Mouse (Mus musculus): ENCODE measurements around the gene Lrrc8a. TPM values are rescaled to one million over a fixed set of nuclear protein-coding genes. Genes with fewer than 3 reads are reported as not detected.

The Lrrc8a gene
- polyA plus RNA-seq, 1 experiment from 2014 or later, result 34.0 TPM

- Histone ChIP-seq H3K27ac (ENCODE audit: low read length) (no peak within 1 kb of the TSS), H3K9me3 (replicated peaks; ENCODE audit: control insufficient read depth, low read length) (no peaks in the 10 kb centered on the region), H3K36me3 (ENCODE audit: control insufficient read depth, insufficient read depth, low read length) (no peaks in the 10 kb centered on the region), H3K9ac (ENCODE audit: low read length) (no peak within 1 kb of the TSS), H3K27me3 (ENCODE audit: control insufficient read depth, insufficient read depth, low read length) (no peaks in the 10 kb centered on the region), H3K4me1 (ENCODE audit: control insufficient read depth, insufficient read depth, low read length) (peaks cover 8% of the 10 kb centered on the region), H3K4me2 (ENCODE audit: low read depth, low read length) (no peak within 1 kb of the TSS), H3K4me3 (replicated peaks; ENCODE audit: low read length) (no peak within 1 kb of the TSS)
- WGBS, result 93% methylated on average over 11 of the region's 11 CpGs
- no peak for ATAC-seq (ENCODE audit: insufficient read depth, low FRiP score)
Measured at GRCm38 (mm10) chr2:30280743-30281142, 43.2 kb downstream of the Lrrc8a start, which contains the start of gene Gm28038. TSS of gene Gm28038 (plus strand) at chr2:30281043.

- Histone ChIP-seq H3K36me3 (ENCODE audit: control insufficient read depth, insufficient read depth, low read length) (no peaks in the 10 kb centered on the region), H3K9me3 (replicated peaks; ENCODE audit: control insufficient read depth, low read length) (no peaks in the 10 kb centered on the region), H3K4me2 (ENCODE audit: low read depth, low read length) (no peak overlapping the region), H3K9ac (ENCODE audit: low read length) (no peak overlapping the region), H3K27ac (ENCODE audit: low read length) (no peak overlapping the region), H3K27me3 (ENCODE audit: control insufficient read depth, insufficient read depth, low read length) (no peaks in the 10 kb centered on the region), H3K4me1 (ENCODE audit: control insufficient read depth, insufficient read depth, low read length) (peaks cover 8% of the 10 kb centered on the region), H3K4me3 (replicated peaks; ENCODE audit: low read length) (no peak overlapping the region)
- 65% methylated on average over 3 of the region's 3 CpGs for WGBS
- no peak for ATAC-seq (ENCODE audit: insufficient read depth, low FRiP score)
Measured at GRCm38 (mm10) chr2:30281651-30282050, 44.1 kb downstream of the Lrrc8a start.

- no peaks in the 10 kb centered on the region for H3K36me3 ChIP-seq (ENCODE audit: control insufficient read depth, insufficient read depth, low read length)
- H3K9ac ChIP-seq (ENCODE audit: low read length), result no peak overlapping the region
- no peak for ATAC-seq (ENCODE audit: insufficient read depth, low FRiP score)
- H3K4me1 ChIP-seq (ENCODE audit: control insufficient read depth, insufficient read depth, low read length), result peaks cover 16% of the 10 kb centered on the region
- H3K27me3 ChIP-seq (ENCODE audit: control insufficient read depth, insufficient read depth, low read length), result no peaks in the 10 kb centered on the region
- H3K4me3 ChIP-seq (replicated peaks; ENCODE audit: low read length), result no peak overlapping the region
- WGBS, result 83% methylated on average over 2 of the region's 2 CpGs
- H3K4me2 ChIP-seq (ENCODE audit: low read depth, low read length), result no peak overlapping the region
- H3K27ac ChIP-seq (ENCODE audit: low read length), result no peak overlapping the region
- H3K9me3 ChIP-seq (replicated peaks; ENCODE audit: control insufficient read depth, low read length), result no peaks in the 10 kb centered on the region
Measured at GRCm38 (mm10) chr2:30283193-30283592, 45.7 kb downstream of the Lrrc8a start.

GRCm38 (mm10) chr2:30285004-30285403 lies 47.5 kb downstream of the Lrrc8a start:
- H3K9me3 ChIP-seq (replicated peaks; ENCODE audit: control insufficient read depth, low read length), result no peaks in the 10 kb centered on the region
- no peak for ATAC-seq (ENCODE audit: insufficient read depth, low FRiP score)
- no peaks in the 10 kb centered on the region for H3K27me3 ChIP-seq (ENCODE audit: control insufficient read depth, insufficient read depth, low read length)
- WGBS, result 92% methylated on average over 5 of the region's 5 CpGs
- peaks cover 16% of the 10 kb centered on the region for H3K4me1 ChIP-seq (ENCODE audit: control insufficient read depth, insufficient read depth, low read length)
- peak overlapping the region; percentile 94 for H3K9ac ChIP-seq (ENCODE audit: low read length)
- H3K36me3 ChIP-seq (ENCODE audit: control insufficient read depth, insufficient read depth, low read length), result no peaks in the 10 kb centered on the region
- H3K27ac ChIP-seq (ENCODE audit: low read length), result no peak overlapping the region
- H3K4me3 ChIP-seq (replicated peaks; ENCODE audit: low read length), result peak overlapping the region; percentile 98
- peak overlapping the region; percentile 97 for H3K4me2 ChIP-seq (ENCODE audit: low read depth, low read length)

GRCm38 (mm10) chr2:30285416-30286181 lies 48.1 kb downstream of the Lrrc8a start:
- WGBS, result 10% methylated on average over 38 of the region's 38 CpGs
- H3K27me3 ChIP-seq (ENCODE audit: control insufficient read depth, insufficient read depth, low read length), result no peaks in the 10 kb centered on the region
- H3K4me3 ChIP-seq (replicated peaks; ENCODE audit: low read length), result peak overlapping the region; percentile 98
- peak overlapping the region; percentile 97 for H3K4me2 ChIP-seq (ENCODE audit: low read depth, low read length)
- H3K9me3 ChIP-seq (replicated peaks; ENCODE audit: control insufficient read depth, low read length), result no peaks in the 10 kb centered on the region
- H3K27ac ChIP-seq (ENCODE audit: low read length), result no peak overlapping the region; the same call in 1 of the 2 replicates
- no peaks in the 10 kb centered on the region for H3K36me3 ChIP-seq (ENCODE audit: control insufficient read depth, insufficient read depth, low read length)
- peak overlapping the region; percentile 94 for H3K9ac ChIP-seq (ENCODE audit: low read length)
- peak; percentile 51 for ATAC-seq (ENCODE audit: insufficient read depth, low FRiP score)
- peaks cover 16% of the 10 kb centered on the region for H3K4me1 ChIP-seq (ENCODE audit: control insufficient read depth, insufficient read depth, low read length)

- H3K9ac ChIP-seq (ENCODE audit: low read length), result peak within 1 kb of the TSS; percentile 94
- peak within 1 kb of the TSS; percentile 78 for H3K27ac ChIP-seq (ENCODE audit: low read length)
- no peaks in the 10 kb centered on the region for H3K9me3 ChIP-seq (replicated peaks; ENCODE audit: control insufficient read depth, low read length)
- WGBS, result under 1% methylated on average over 62 of the region's 68 CpGs
- no peaks in the 10 kb centered on the region for H3K36me3 ChIP-seq (ENCODE audit: control insufficient read depth, insufficient read depth, low read length)
- peak; percentile 97 for ATAC-seq (ENCODE audit: insufficient read depth, low FRiP score)
- H3K4me2 ChIP-seq (ENCODE audit: low read depth, low read length), result peak within 1 kb of the TSS; percentile 97
- H3K4me3 ChIP-seq (replicated peaks; ENCODE audit: low read length), result peak within 1 kb of the TSS; percentile 98
- no peaks in the 10 kb centered on the region for H3K27me3 ChIP-seq (ENCODE audit: control insufficient read depth, insufficient read depth, low read length)
- H3K4me1 ChIP-seq (ENCODE audit: control insufficient read depth, insufficient read depth, low read length), result peaks cover 16% of the 10 kb centered on the region
Measured at GRCm38 (mm10) chr2:30286192-30287026, 48.9 kb downstream of the Lrrc8a start, which contains the start of the genes Dolk and Nup188. TSS of gene Dolk (minus strand) at chr2:30286334. TSS of gene Nup188 (plus strand) at chr2:30286397.

- peak overlapping the region; percentile 83 for H3K4me2 ChIP-seq (ENCODE audit: low read depth, low read length)
- H3K4me3 ChIP-seq (replicated peaks; ENCODE audit: low read length), result peak overlapping the region; percentile 98
- H3K27ac ChIP-seq (ENCODE audit: low read length), result peak overlapping the region; percentile 78
- no peak for ATAC-seq (ENCODE audit: insufficient read depth, low FRiP score)
- H3K27me3 ChIP-seq (ENCODE audit: control insufficient read depth, insufficient read depth, low read length), result no peaks in the 10 kb centered on the region
- no peaks in the 10 kb centered on the region for H3K36me3 ChIP-seq (ENCODE audit: control insufficient read depth, insufficient read depth, low read length)
- peak overlapping the region; percentile 94 for H3K9ac ChIP-seq (ENCODE audit: low read length)
- no peaks in the 10 kb centered on the region for H3K9me3 ChIP-seq (replicated peaks; ENCODE audit: control insufficient read depth, low read length)
- H3K4me1 ChIP-seq (ENCODE audit: control insufficient read depth, insufficient read depth, low read length), result peaks cover 16% of the 10 kb centered on the region
- under 1% methylated on average over 10 of the region's 10 CpGs for WGBS
Measured at GRCm38 (mm10) chr2:30287027-30287373, 49.5 kb downstream of the Lrrc8a start.

- Histone ChIP-seq H3K36me3 (ENCODE audit: control insufficient read depth, insufficient read depth, low read length) (peaks cover 23% of the 10 kb centered on the region), H3K4me1 (ENCODE audit: control insufficient read depth, insufficient read depth, low read length) (no peaks in the 10 kb centered on the region), H3K9ac (ENCODE audit: low read length) (no peak overlapping the region), H3K27ac (ENCODE audit: low read length) (no peak overlapping the region), H3K4me2 (ENCODE audit: low read depth, low read length) (no peak overlapping the region), H3K27me3 (ENCODE audit: control insufficient read depth, insufficient read depth, low read length) (no peaks in the 10 kb centered on the region), H3K4me3 (replicated peaks; ENCODE audit: low read length) (no peak overlapping the region), H3K9me3 (replicated peaks; ENCODE audit: control insufficient read depth, low read length) (no peaks in the 10 kb centered on the region)
- no peak for ATAC-seq (ENCODE audit: insufficient read depth, low FRiP score)
- 70% methylated on average over 3 of the region's 3 CpGs for WGBS
Measured at GRCm38 (mm10) chr2:30299525-30299924, 62.0 kb downstream of the Lrrc8a start.

GRCm38 (mm10) chr2:30299966-30300365 lies 62.5 kb downstream of the Lrrc8a start:
- H3K36me3 ChIP-seq (ENCODE audit: control insufficient read depth, insufficient read depth, low read length), result peaks cover 23% of the 10 kb centered on the region

More at GRCm38 (mm10) chr2:30299966-30300365, 62.5 kb downstream of the Lrrc8a start:
- Histone ChIP-seq H3K4me1 (ENCODE audit: control insufficient read depth, insufficient read depth, low read length) (no peaks in the 10 kb centered on the region), H3K4me2 (ENCODE audit: low read depth, low read length) (no peak overlapping the region), H3K9me3 (replicated peaks; ENCODE audit: control insufficient read depth, low read length) (no peaks in the 10 kb centered on the region), H3K27ac (ENCODE audit: low read length) (no peak overlapping the region), H3K27me3 (ENCODE audit: control insufficient read depth, insufficient read depth, low read length) (no peaks in the 10 kb centered on the region), H3K4me3 (replicated peaks; ENCODE audit: low read length) (no peak overlapping the region), H3K9ac (ENCODE audit: low read length) (no peak overlapping the region)
- no peak for ATAC-seq (ENCODE audit: insufficient read depth, low FRiP score)
- WGBS, result 86% methylated on average over 5 of the region's 5 CpGs
